Mouse (Mus musculus) E14TG2a.4 (cell line): ENCODE measurements around the gene Adra2a.

Experiments used
- H3K27me3 ChIP-seq: 2 replicates; pipeline ENCODE4 v1.6.1; 2014; ENCODE audit warnings: low read length, control low read depth; ENCODE audit not compliant: insufficient read depth
- H3K36me3 ChIP-seq: 2 replicates; pipeline ENCODE4 v1.6.1; 2014; ENCODE audit warnings: low read length, control low read depth; ENCODE audit not compliant: insufficient read depth
- H3K4me1 ChIP-seq: replicated peaks from 2 replicates; pipeline ENCODE4 v1.6.1; 2014; ENCODE audit warnings: low read depth, low read length, control low read depth
- H3K4me3 ChIP-seq: replicated peaks from 2 replicates; pipeline ENCODE4 v1.5.1; 2014; ENCODE audit warnings: mild to moderate bottlenecking, low read length
- H3K9me3 ChIP-seq: 2 replicates; pipeline ENCODE4 v1.6.1; 2014; ENCODE audit warnings: low read length, control low read depth
- CTCF ChIP-seq: conservative IDR thresholded peaks from 2 replicates; pipeline ENCODE4 v1.5.1; 2014; ENCODE audit warnings: low read length
- NANOG ChIP-seq: IDR thresholded peaks from 2 replicates; pipeline ENCODE4 v1.6.1; 2014; ENCODE audit warnings: borderline replicate concordance, low read length, mixed read lengths
- POU5F1 ChIP-seq: IDR thresholded peaks from 2 replicates; pipeline ENCODE4 v1.6.1; 2014; ENCODE audit warnings: low read length, borderline replicate concordance

Gene Adra2a

GRCm38 (mm10) chr19:54051651-54052050, 7.7 kb downstream of the Adra2a start:
- no peaks in the 10 kb centered on the region for H3K36me3 ChIP-seq
- H3K27me3 ChIP-seq: peaks cover 58% of the 10 kb centered on the region
- no peaks in the 10 kb centered on the region; the same call in 1 of the 2 replicates for H3K9me3 ChIP-seq
- H3K4me3 ChIP-seq: no peak overlapping the region
- TF ChIP-seq POU5F1 (no peak), NANOG (no peak), CTCF (no peak)
- peaks cover 26% of the 10 kb centered on the region for H3K4me1 ChIP-seq

GRCm38 (mm10) chr19:54055845-54056244, 11.9 kb downstream of the Adra2a start:
- peaks cover 21% of the 10 kb centered on the region for H3K27me3 ChIP-seq
- H3K36me3 ChIP-seq: no peaks in the 10 kb centered on the region

GRCm38 (mm10) chr19:54068447-54068846, 24.5 kb downstream of the Adra2a start:
- no peaks in the 10 kb centered on the region for H3K36me3 ChIP-seq
- H3K4me1 ChIP-seq: peaks cover 9% of the 10 kb centered on the region; the same call in 1 of the 2 replicates
- no peak overlapping the region for H3K4me3 ChIP-seq
- H3K27me3 ChIP-seq: peaks cover 8% of the 10 kb centered on the region
- no peaks in the 10 kb centered on the region for H3K9me3 ChIP-seq
- TF ChIP-seq NANOG (no peak), POU5F1 (no peak), CTCF (no peak)

More at GRCm38 (mm10) chr19:54055845-54056244, 11.9 kb downstream of the Adra2a start:
- no peak overlapping the region for H3K4me3 ChIP-seq
- H3K9me3 ChIP-seq: peaks cover 5% of the 10 kb centered on the region; the same call in 1 of the 2 replicates
- peaks cover 12% of the 10 kb centered on the region for H3K4me1 ChIP-seq
- TF ChIP-seq NANOG: peak; percentile 27; the same call in 1 of the 2 replicates
- peak; percentile 64 for TF ChIP-seq POU5F1
- TF ChIP-seq CTCF: no peak

- TF ChIP-seq NANOG: no peak
- no peak for TF ChIP-seq CTCF
- no peak for TF ChIP-seq POU5F1
- H3K4me1 ChIP-seq: peaks cover 9% of the 10 kb centered on the region; the same call in 1 of the 2 replicates
- H3K36me3 ChIP-seq: no peaks in the 10 kb centered on the region
These were observed 26.6 kb downstream of the Adra2a start for GRCm38 (mm10) chr19:54070521-54070920.

GRCm38 (mm10) chr19:54072233-54072800, 28.4 kb downstream of the Adra2a start:
- no peak for TF ChIP-seq POU5F1
- TF ChIP-seq CTCF: no peak
- TF ChIP-seq NANOG: no peak
- Histone ChIP-seq H3K9me3 (peaks cover 9% of the 10 kb centered on the region; the same call in 1 of the 2 replicates), H3K4me3 (no peak overlapping the region), H3K4me1 (peaks cover 9% of the 10 kb centered on the region; the same call in 1 of the 2 replicates), H3K36me3 (no peaks in the 10 kb centered on the region), H3K27me3 (0 out of 2 replicates have a peak, but pooled peaks cover 9% of the 10 kb centered on the region)

More at GRCm38 (mm10) chr19:54070521-54070920, 26.6 kb downstream of the Adra2a start:
- Histone ChIP-seq H3K4me3 (no peak overlapping the region), H3K9me3 (peaks cover 9% of the 10 kb centered on the region; the same call in 1 of the 2 replicates), H3K27me3 (0 out of 2 replicates have a peak, but pooled peaks cover 9% of the 10 kb centered on the region)

GRCm38 (mm10) chr19:54076362-54077349, 32.7 kb downstream of the Adra2a start:
- peaks cover 9% of the 10 kb centered on the region; the same call in 1 of the 2 replicates for H3K9me3 ChIP-seq
- TF ChIP-seq CTCF: no peak
- TF ChIP-seq NANOG: no peak
- TF ChIP-seq POU5F1: no peak

GRCm38 (mm10) chr19:54081303-54081702, 37.4 kb downstream of the Adra2a start:
- 0 out of 2 replicates have a peak, but pooled peaks cover 9% of the 10 kb centered on the region for H3K27me3 ChIP-seq
- no peak for TF ChIP-seq POU5F1
- H3K4me3 ChIP-seq: no peak overlapping the region
- H3K9me3 ChIP-seq: 0 out of 2 replicates have a peak, but pooled peaks cover 6% of the 10 kb centered on the region
- peaks cover 10% of the 10 kb centered on the region for H3K4me1 ChIP-seq
- no peaks in the 10 kb centered on the region for H3K36me3 ChIP-seq

More at GRCm38 (mm10) chr19:54076362-54077349, 32.7 kb downstream of the Adra2a start:
- no peaks in the 10 kb centered on the region for H3K36me3 ChIP-seq
- H3K4me1 ChIP-seq: peaks cover 8% of the 10 kb centered on the region
- H3K4me3 ChIP-seq: no peak overlapping the region
- H3K27me3 ChIP-seq: 0 out of 2 replicates have a peak, but pooled peaks cover 9% of the 10 kb centered on the region

GRCm38 (mm10) chr19:54081716-54082165, 37.8 kb downstream of the Adra2a start:
- Histone ChIP-seq H3K4me1 (peaks cover 10% of the 10 kb centered on the region), H3K27me3 (0 out of 2 replicates have a peak, but pooled peaks cover 9% of the 10 kb centered on the region), H3K4me3 (no peak overlapping the region), H3K9me3 (peaks cover 7% of the 10 kb centered on the region; the same call in 1 of the 2 replicates), H3K36me3 (no peaks in the 10 kb centered on the region)
- no peak for TF ChIP-seq CTCF
- TF ChIP-seq NANOG: no peak
- TF ChIP-seq POU5F1: no peak
